Mouse (Mus musculus): Measurements from ENCODE around the gene Gm9767.

The Gm9767 gene

GRCm38 (mm10) chr10:26077671-26078481 lies at the start of gene Gm9767:
Gene Gm9767, plus strand, starts transcription at chr10:26078255.
- ATAC-seq (ENCODE audit: insufficient number of reproducible peaks, low FRiP score, low TSS enrichment) = no peak

- peak; percentile 40; the same call in 1 of the 2 replicates for ATAC-seq (ENCODE audit: insufficient number of reproducible peaks, low FRiP score, low TSS enrichment)
Observed at GRCm38 (mm10) chr10:26034931-26035330, 43.1 kb upstream of the Gm9767 start.

DNA sequence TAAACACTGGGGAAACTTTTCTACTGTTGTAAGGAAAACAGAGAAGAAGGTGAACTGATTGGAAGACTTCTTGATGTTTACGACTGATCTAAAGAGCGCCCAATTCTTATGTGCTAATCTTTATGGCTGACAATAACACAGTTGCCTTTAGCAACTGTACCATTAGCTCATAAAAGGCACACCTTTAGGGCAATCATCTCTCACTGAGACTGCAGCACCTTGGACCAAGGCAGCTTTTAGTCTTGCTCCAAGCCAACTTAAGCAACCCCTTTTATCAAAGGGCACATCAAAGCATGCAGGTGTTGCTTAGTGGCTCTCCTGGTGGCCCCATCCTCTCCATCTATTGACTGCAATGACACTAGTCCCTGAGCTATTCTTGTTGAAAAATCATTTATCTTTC lies 26.9 kb upstream of the Gm9767 start:
- ATAC-seq (ENCODE audit: insufficient number of reproducible peaks, low FRiP score, low TSS enrichment) = no peak

- no peak for ATAC-seq (ENCODE audit: insufficient number of reproducible peaks, low FRiP score, low TSS enrichment)
Observed at GRCm38 (mm10) chr10:26059662-26060307, 18.3 kb upstream of the Gm9767 start.

DNA sequence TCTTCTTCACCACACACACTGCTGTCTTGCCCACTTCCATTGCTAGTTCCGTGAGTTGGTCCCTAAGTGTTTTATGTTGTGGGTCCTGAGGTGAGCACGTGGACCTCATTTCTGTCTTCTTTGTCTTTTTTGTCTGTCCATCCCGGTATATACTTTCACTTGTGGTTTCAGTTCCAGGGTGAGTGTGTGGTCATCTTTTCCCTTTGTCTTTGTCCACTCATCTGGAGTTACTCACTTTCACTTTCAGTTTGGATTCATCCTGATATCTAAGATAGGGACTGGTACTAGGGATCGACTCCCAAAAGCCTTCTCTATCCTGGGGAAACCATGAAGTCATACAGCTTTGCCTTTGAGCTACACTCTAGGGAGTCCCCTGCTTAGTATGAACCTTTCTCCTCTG lies 15.0 kb upstream of the Gm9767 start:
- ATAC-seq (ENCODE audit: insufficient number of reproducible peaks, low FRiP score, low TSS enrichment) = no peak

GRCm38 (mm10) chr10:26071986-26072385 lies 6.1 kb upstream of the Gm9767 start:
- ATAC-seq (ENCODE audit: insufficient number of reproducible peaks, low FRiP score, low TSS enrichment) = no peak

DNA sequence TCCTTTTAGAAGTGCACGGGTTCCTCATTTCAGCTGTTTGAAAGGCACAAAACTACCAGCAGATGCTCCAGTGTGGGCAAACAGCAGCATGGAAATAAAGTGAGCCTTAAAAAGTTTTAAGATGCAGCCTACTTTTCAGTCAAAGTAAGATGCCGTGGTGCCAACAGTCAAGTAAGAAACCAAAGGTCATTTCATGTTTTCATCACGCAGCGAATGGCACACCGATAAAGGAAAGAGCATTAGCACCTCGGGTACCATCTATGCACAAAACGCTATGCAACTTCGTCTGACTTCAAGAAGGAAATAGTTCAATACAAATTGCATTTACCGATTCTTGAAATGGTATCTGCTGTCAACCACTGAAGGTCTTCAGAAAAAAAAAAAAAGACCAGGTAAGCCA lies 1.1 kb upstream of the Gm9767 start:
- no peak for ATAC-seq (ENCODE audit: insufficient number of reproducible peaks, low FRiP score, low TSS enrichment)

GRCm38 (mm10) chr10:26078521-26079142 lies 577 bp downstream of the Gm9767 start, which contains the start of gene Tmem200a:
Gene Tmem200a, minus strand, starts transcription at chr10:26079052.
- ATAC-seq (ENCODE audit: insufficient number of reproducible peaks, low FRiP score, low TSS enrichment) = no peak

DNA sequence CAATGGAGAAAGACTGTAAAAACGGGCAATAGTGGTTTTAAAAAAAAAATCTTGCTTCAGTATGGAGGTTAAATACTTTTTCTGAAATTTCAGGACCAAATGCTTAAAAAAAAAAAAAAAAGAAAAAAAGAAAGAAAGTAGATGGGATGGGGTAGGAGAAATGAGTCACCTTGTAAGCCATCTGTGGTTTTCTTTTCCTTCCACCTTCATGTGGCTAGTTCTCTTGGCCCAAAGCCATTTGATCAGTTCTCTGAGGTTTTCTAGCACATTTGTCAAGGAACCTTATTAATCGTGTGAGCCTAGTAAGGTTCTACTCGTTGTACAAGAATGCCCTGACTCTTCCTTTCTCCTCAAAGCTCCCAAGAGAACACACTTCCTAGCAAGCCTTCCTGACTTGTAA lies 1.6 kb downstream of the Gm9767 start:
- ATAC-seq (ENCODE audit: insufficient number of reproducible peaks, low FRiP score, low TSS enrichment) = no peak

DNA sequence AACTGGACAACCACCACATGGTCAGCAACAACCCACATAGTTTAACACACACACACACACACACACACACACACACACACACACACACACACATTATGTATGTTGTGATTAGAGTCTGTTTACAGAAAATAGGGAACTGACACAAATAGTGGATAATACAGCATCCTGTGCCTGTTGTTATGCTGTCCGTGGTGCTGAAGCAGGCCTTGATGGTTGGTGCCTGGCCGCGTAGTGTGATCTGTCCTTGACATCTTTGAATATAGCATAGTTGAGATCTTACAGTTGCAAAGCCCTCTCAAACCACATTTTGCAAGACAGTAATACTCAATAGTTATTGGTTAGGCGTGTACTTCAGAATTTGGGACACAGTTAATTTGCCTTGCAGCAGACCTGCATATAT lies 4.0 kb downstream of the Gm9767 start:
- no peak for ATAC-seq (ENCODE audit: insufficient number of reproducible peaks, low FRiP score, low TSS enrichment)

- ATAC-seq (ENCODE audit: insufficient number of reproducible peaks, low FRiP score, low TSS enrichment) = no peak
Observed at GRCm38 (mm10) chr10:26103330-26103982, 25.4 kb downstream of the Gm9767 start.

DNA sequence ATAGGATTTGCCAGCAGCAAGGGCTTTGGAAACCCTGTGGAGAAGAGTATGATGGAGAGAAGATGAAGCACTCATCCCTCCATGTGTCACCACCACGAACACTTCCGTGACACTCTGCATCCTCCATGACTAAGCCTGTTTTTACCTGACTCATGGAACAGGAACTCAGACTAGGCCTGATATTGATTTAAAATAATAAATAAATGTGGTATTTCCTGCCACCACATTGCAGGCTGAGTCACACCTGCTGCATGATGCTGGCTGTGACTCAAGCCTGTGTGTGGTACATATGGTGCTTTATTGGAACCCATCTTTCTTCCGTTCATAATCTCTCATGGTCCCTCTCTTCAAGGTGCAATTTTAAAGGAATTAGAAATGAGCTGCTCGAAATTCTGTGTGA lies 36.4 kb downstream of the Gm9767 start:
- no peak for ATAC-seq (ENCODE audit: insufficient number of reproducible peaks, low FRiP score, low TSS enrichment)

DNA sequence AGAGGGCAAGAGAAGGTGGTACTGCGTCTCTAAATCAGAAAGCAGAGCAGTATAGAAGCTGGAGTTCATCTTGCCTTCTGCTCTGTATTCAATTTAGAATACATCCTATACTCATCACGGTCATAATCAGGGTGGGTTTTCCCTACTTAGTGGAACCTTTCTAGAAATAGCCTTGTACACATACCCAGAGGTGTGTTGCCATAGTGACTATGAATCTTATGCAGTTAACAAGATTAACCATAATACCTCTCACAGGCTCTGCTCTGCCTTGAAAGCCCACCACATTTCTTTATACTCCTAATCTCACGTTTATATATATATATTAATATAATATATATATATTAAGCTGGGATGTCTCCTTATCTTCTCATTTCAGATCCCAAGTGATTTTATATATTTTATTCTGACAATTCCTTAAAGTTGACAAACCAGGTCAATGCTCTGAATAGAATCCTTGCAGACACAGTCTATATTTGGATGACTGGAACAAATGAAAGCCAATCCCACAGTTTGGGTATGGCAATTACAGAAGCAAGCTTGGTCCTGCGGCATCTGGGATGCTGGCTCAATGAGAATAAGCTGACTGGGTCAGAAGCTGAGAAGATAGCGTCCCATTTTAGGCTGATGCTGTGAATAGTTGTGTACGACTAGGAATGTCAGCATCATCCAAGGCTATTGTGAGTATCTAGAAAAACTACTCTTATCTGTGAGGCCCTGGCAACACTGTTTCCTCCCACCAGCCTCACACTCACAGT lies 41.2 kb downstream of the Gm9767 start:
- ATAC-seq (ENCODE audit: insufficient number of reproducible peaks, low FRiP score, low TSS enrichment) = no peak

GRCm38 (mm10) chr10:26119822-26120183 lies 41.7 kb downstream of the Gm9767 start:
- no peak for ATAC-seq (ENCODE audit: insufficient number of reproducible peaks, low FRiP score, low TSS enrichment)
